Mouse (Mus musculus): ENCODE measurements around the gene Filip1l. TPM values are rescaled to one million over a fixed set of nuclear protein-coding genes. Genes with fewer than 3 reads are reported as not detected.

Filip1l gene
- polyA plus RNA-seq, 1 experiment from 2014 or later = 116 TPM

DNA sequence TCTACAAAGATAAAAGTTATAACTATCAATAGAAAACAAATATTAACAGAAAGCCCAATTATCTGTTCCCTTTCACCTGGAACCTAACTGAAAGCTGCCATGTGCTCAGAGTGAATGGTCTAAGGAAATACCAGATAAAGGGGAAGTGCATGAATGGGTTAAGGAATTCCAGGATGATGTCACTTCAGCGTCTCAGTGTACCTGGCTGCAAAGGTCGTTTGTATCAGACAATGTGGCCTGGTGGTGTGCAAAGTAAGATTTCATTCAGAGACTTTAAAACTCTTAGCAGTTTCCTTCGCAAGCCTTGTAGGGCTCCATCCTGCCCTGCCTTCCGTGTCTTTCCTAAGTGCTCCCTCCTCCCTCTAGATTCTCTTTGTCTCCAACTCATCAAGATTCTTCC lies 80.3 kb downstream of the Filip1l start:
- POLR2A ChIA-PET = no interaction called here

DNA sequence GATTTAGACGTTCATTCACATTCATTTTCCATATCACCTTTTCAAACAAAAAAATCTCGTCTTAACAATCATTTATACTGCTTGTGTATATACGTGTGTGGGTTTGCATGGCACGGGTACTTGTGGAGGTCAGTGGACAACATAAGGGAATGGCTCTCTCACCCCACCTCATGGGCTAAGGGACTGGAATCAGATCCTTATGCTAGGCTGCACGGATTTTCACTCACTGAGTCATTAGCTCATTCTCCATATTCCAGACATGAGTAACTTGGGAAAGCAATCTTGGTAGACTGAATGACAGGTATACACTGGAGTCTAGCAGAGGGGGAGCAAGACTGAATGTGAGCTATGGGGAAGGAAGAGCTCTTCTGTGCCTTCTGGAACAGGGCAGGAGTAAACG lies 80.8 kb downstream of the Filip1l start:
- DNase-seq (ENCODE audit: low read depth, low spot score) = no peak
- CTCF ChIA-PET = interaction anchor here (0.9 to 1.2 kb wide), 2 partner anchors 13 to 18 kb away, joined by 3 to 4 read pairs; no protein-coding TSS in a partner anchor
- POLR2A ChIA-PET = no interaction called here
- TF ChIP-seq CTCF (IDR thresholded peaks at IDR 0.05) = no peak
- in situ Hi-C loops (cut with MboI; ENCODE audit: low pct_unique_long_range_greater_than_20kb) = no loop called here
- H3K27me3 ChIP-seq = no peaks in the 10 kb centered on the region
- ATAC-seq = no peak

More for the DNA sequence above, 80.3 kb downstream of the Filip1l start:
- H3K27me3 ChIP-seq = no peaks in the 10 kb centered on the region
- DNase-seq (ENCODE audit: low read depth, low spot score) = no peak
- no peak for ATAC-seq
- CTCF ChIA-PET = interaction anchor here (0.9 to 1.2 kb wide), 2 partner anchors 12 to 17 kb away, joined by 3 to 4 read pairs; no protein-coding TSS in a partner anchor
- in situ Hi-C loops (cut with MboI; ENCODE audit: low pct_unique_long_range_greater_than_20kb) = no loop called here
- no peak for TF ChIP-seq CTCF (IDR thresholded peaks at IDR 0.05)

DNA sequence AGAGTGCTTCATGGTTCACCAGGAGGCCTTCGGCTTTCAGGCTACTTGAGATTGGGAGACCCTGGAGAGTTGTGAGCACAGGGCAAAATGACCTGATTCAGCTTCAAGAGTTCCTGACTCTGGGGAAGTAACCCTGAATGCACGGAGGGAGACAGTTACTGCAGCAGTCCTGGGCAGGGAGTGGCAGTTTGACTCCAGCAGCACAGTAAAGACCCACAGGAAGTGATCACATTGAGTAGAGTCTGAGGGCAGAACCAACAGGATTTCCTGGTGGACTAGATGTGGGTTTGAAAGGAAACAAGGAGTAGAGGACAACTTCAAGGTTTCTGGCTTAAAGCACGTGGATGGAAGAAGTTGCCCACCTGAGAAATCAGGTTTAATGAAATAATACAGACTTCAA lies 81.7 kb downstream of the Filip1l start:
- DNase-seq (ENCODE audit: low read depth, low spot score) = no peak
- H3K27me3 ChIP-seq = no peaks in the 10 kb centered on the region
- POLR2A ChIA-PET = no interaction called here
- TF ChIP-seq CTCF (IDR thresholded peaks at IDR 0.05) = no peak
- CTCF ChIA-PET = no interaction called here
- ATAC-seq = no peak
- in situ Hi-C loops (cut with MboI; ENCODE audit: low pct_unique_long_range_greater_than_20kb) = no loop called here

DNA sequence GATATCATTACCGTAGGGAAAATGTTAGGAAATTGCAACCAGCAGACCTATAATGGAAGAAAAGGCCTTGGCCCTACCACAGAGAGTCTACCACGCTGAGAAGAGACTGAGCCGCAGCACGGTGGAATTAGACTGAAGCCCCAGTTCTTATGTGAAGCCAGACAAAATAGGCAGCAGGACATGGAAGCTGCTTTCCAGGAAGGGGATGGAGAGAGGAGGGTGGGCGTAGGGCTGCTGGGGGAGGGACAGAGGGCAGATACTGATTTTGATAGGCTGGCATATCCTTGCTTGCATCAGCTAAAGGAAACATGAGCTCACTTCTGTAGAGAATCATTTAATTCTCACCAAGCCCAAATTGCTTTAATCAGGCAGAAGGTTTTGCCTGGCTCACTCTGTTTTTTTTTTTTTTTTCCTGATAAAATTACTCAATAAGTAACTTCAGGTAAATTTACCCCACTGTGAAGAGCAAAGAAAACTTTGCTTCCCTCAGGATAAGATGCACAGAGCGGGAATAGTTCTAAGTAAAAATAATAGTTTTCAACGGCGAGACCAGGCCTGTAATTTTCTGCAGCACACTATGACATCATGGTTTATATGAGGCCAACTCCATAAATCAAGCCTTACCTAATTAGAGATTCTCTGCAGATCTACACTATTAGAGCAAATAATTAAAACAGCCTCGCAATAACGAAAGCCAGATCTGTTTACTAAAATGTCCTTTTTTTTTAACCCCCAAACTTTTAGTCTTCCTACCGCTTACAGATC lies 84.8 kb downstream of the Filip1l start:
- CTCF ChIA-PET = interaction anchor here (0.7 to 1.2 kb wide), 3 partner anchors 9 to 44 kb away, joined by 3 to 4 read pairs (median 3); no protein-coding TSS in a partner anchor
- TF ChIP-seq CTCF (IDR thresholded peaks at IDR 0.05) = no peak
- POLR2A ChIA-PET = no interaction called here
- DNase-seq (ENCODE audit: low read depth, low spot score) = no peak
- in situ Hi-C loops (cut with MboI; ENCODE audit: low pct_unique_long_range_greater_than_20kb) = no loop called here
- H3K27me3 ChIP-seq = no peaks in the 10 kb centered on the region
- ATAC-seq = peak; percentile 21

DNA sequence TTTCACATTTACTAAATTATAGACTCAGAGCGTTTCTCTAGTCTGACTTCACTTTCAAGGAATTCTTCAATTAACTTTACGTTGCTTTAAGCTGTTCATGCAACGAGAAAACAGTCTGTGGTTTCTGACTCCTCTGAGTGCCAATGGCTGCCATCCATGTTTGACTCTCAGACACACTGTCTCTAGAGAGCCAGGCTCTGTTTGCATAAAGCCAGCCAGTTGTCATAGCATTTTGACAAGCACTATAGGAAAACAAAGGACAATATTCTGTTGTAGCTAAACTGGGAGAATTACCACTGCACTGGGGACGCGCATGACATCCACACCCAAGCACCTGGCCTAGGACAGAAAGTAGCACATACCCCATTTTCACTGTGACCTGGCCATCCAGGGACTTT lies 85.4 kb downstream of the Filip1l start:
- H3K27me3 ChIP-seq = no peaks in the 10 kb centered on the region
- POLR2A ChIA-PET = no interaction called here
- DNase-seq (ENCODE audit: low read depth, low spot score) (no peak), ATAC-seq (peak; percentile 71)
- TF ChIP-seq CTCF (IDR thresholded peaks at IDR 0.05) = no peak
- in situ Hi-C loops (cut with MboI; ENCODE audit: low pct_unique_long_range_greater_than_20kb) = no loop called here
- CTCF ChIA-PET = interaction anchor here (1.2 kb wide), 1 partner anchor 10 kb away, joined by 4 read pairs; no protein-coding TSS in a partner anchor

GRCm38 (mm10) chr16:57439206-57439605 lies 86.3 kb downstream of the Filip1l start:
- ATAC-seq = no peak
- CTCF ChIA-PET = no interaction called here

GRCm38 (mm10) chr16:57440706-57441437 lies 88.0 kb downstream of the Filip1l start:
- no peak for TF ChIP-seq CTCF (IDR thresholded peaks at IDR 0.05)
- in situ Hi-C loops (cut with MboI; ENCODE audit: low pct_unique_long_range_greater_than_20kb) = no loop called here
- H3K27me3 ChIP-seq = no peaks in the 10 kb centered on the region
- no peak for DNase-seq (ENCODE audit: low read depth, low spot score)
- ChIA-PET CTCF (interaction anchor here (0.8 to 1.2 kb wide), 2 partner anchors 52 to 153 kb away, joined by 3 read pairs; no protein-coding TSS in a partner anchor), POLR2A (interaction anchor here (0.6 kb wide), 2 partner anchors 12 to 40 kb away, joined by 3 read pairs; no protein-coding TSS in a partner anchor)
- ATAC-seq = no peak

More at GRCm38 (mm10) chr16:57439206-57439605, 86.3 kb downstream of the Filip1l start:
- POLR2A ChIA-PET = no interaction called here
- DNase-seq (ENCODE audit: low read depth, low spot score) = no peak
- no peaks in the 10 kb centered on the region for H3K27me3 ChIP-seq
- in situ Hi-C loops (cut with MboI; ENCODE audit: low pct_unique_long_range_greater_than_20kb) = no loop called here
- TF ChIP-seq CTCF (IDR thresholded peaks at IDR 0.05) = no peak

DNA sequence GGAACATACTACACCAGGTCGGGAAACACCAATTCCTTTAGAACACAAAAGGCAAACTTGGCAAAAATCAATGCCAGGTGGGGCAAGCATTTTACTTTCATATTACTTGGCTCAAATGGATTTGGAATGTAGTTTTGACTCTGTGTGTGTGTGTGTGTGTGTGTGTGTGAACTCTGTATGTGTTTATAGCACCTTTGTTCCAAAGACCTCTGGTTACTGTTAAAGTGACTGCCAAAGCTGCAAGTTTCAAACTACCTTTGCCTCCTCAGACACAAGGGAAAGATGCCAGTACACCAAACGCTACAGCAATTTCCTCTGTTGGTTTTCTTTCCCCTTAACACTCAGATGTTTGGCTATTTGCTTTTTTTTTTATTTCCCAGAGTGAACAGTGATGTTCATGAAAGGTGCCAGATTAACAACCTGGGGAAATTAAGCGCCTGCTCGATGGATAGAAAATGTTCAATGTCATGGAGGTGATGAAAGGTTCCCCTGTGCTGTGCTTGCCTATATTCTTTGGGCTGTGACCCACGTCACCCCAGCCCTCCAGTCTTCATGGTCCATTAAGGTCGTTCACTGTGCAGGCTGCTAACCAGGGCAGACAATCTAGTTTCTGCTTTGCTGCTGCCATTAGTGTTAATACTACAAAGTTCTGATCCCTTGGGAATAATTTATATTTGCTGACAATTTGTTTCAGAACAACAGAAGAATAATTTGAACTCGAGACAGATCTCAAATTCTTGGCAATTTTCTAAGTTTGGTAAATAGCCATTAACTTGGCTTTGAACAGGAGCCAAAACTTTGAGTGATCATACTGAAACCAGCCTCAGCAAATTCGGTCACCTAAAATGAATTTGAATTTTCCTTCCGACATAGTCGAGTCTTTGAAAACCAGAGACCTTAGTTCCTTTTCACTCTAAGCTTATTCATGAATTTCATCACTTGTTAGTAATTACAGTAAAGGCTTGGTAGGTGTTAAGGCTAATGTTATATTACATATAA lies 92.5 kb downstream of the Filip1l start:
- ATAC-seq (no peak), DNase-seq (ENCODE audit: low read depth, low spot score) (no peak)
- no peak for TF ChIP-seq CTCF (IDR thresholded peaks at IDR 0.05)
- ChIA-PET CTCF (no interaction called here), POLR2A (no interaction called here)
- no peaks in the 10 kb centered on the region for H3K27me3 ChIP-seq
- in situ Hi-C loops (cut with MboI; ENCODE audit: low pct_unique_long_range_greater_than_20kb) = no loop called here

- in situ Hi-C loops (cut with MboI; ENCODE audit: low pct_unique_long_range_greater_than_20kb) = no loop called here
- H3K27me3 ChIP-seq = no peaks in the 10 kb centered on the region
- TF ChIP-seq CTCF (IDR thresholded peaks at IDR 0.05) = no peak
- POLR2A ChIA-PET = interaction anchor here (0.7 kb wide), 1 partner anchor 107 kb away, joined by 3 read pairs; no protein-coding TSS in a partner anchor
- ATAC-seq = peak; percentile 53
- CTCF ChIA-PET = interaction anchor here (0.8 to 1.2 kb wide), 4 partner anchors 17 to 97 kb away, joined by 3 to 4 read pairs (median 4); no protein-coding TSS in a partner anchor
- DNase-seq (ENCODE audit: low read depth, low spot score) = peak; percentile 65
Observed at GRCm38 (mm10) chr16:57453009-57453408, 100.1 kb downstream of the Filip1l start.
